In genomic region chr4:69327606-69328005, GRCm38 (mm10) we compare ENCODE assay signal across 23 mouse cellular contexts.
DNase-seq lines count a peak whose midpoint lies in the region; ATAC-seq lines count a peak whose summit lies in the region.
"Had no signal": no experiment of that assay in that cellular context is flagged by ENCODE, and none has a peak within 500 bp of the region (broad histone marks: within the 10 kb centered on the region; RNA-seq: fewer than 3 reads in every experiment).

No protein-coding gene starts in this region.

- H3K9me3 ChIP-seq in embryonic facial prominence, embryonic 14.5 days (ENCODE audit: control insufficient read depth, low read length) = no peaks in the 10 kb centered on the region
- H3K9me3 ChIP-seq: forebrain, embryonic 10.5 days; heart, embryonic 13.5 days; midbrain, embryonic 10.5 days; stomach, embryonic 15.5 days had no signal

- WGBS in embryonic facial prominence, embryonic 14.5 days = 40% methylated on average over 3 of the region's 3 CpGs

- H3K27ac ChIP-seq in embryonic facial prominence, embryonic 14.5 days (replicated peaks; ENCODE audit: low read depth, low read length) = no peak overlapping the region
- H3K27ac ChIP-seq: forebrain, embryonic 10.5 days; heart, adult 2 months; heart, embryonic 13.5 days; midbrain, embryonic 10.5 days; stomach, embryonic 15.5 days had no signal

- no peak overlapping the region for H3K9ac ChIP-seq in embryonic facial prominence, embryonic 14.5 days (ENCODE audit: low read depth, low read length)
- H3K9ac ChIP-seq: heart, embryonic 13.5 days; stomach, embryonic 15.5 days had no signal

- peak; percentile 2 for DNase-seq in embryo, embryonic 11 days
- DNase-seq in embryo, embryonic 9.5 days (ENCODE audit: extremely low spot score) = no peak
- DNase-seq in kidney, postnatal 14 days = peak; percentile 13
- DNase-seq in kidney, adult 11 months = no peak
- peak; percentile 2 for DNase-seq in embryonic facial prominence, embryonic 14.5 days (ENCODE audit: low spot score)
- DNase-seq in lung, postnatal 36 days = peak; percentile 16
- DNase-seq in layer of hippocampus, adult 11-12 months (ENCODE audit: low spot score) = no peak
- DNase-seq: adrenal gland, postnatal 10 days; cerebellum, adult 2 months; cerebellum, postnatal 25 days; gastrocnemius, postnatal 14 days; heart, adult 2 months; heart, postnatal 14 days; kidney, adult 18-20 months; left cerebral cortex, postnatal 4 days; right cerebral cortex, adult 18-20 months; right cerebral cortex, postnatal 4 days; thymus, postnatal 25 days had no signal

- no peaks in the 10 kb centered on the region for H3K27me3 ChIP-seq in embryonic facial prominence, embryonic 14.5 days (replicated peaks; ENCODE audit: control insufficient read depth, insufficient read depth, low read length)
- H3K27me3 ChIP-seq: heart, embryonic 13.5 days; stomach, embryonic 15.5 days had no signal

- H3K36me3 ChIP-seq in embryonic facial prominence, embryonic 14.5 days (ENCODE audit: control insufficient read depth, insufficient read depth, low read length) = no peaks in the 10 kb centered on the region
- H3K36me3 ChIP-seq: forebrain, embryonic 10.5 days; heart, embryonic 13.5 days; midbrain, embryonic 10.5 days; stomach, embryonic 15.5 days had no signal

- no peak for ATAC-seq in embryonic facial prominence, embryonic 14.5 days (ENCODE audit: low read depth)
- ATAC-seq: midbrain, embryonic 16.5 days had no signal

- no peak overlapping the region for H3K4me2 ChIP-seq in embryonic facial prominence, embryonic 14.5 days (ENCODE audit: low read depth, low read length)
- H3K4me2 ChIP-seq: heart, embryonic 13.5 days; stomach, embryonic 15.5 days had no signal

- H3K4me1 ChIP-seq in embryonic facial prominence, embryonic 14.5 days (ENCODE audit: control insufficient read depth, insufficient read depth, low read length) = no peaks in the 10 kb centered on the region
- H3K4me1 ChIP-seq: heart, embryonic 13.5 days; midbrain, embryonic 10.5 days; stomach, embryonic 15.5 days had no signal

- H3K4me3 ChIP-seq in embryonic facial prominence, embryonic 14.5 days (ENCODE audit: low read depth, low read length) = no peak overlapping the region
- H3K4me3 ChIP-seq: forebrain, embryonic 10.5 days; heart, adult 2 months; heart, embryonic 13.5 days; midbrain, embryonic 10.5 days; stomach, embryonic 15.5 days had no signal

Comparison
In these comparisons a context has a peak if more than half of its experiments do, and no peak if none do; other contexts are left out.
1. DNase-seq: peak in embryo, embryonic 11 days (single experiment), kidney, postnatal 14 days (single experiment), embryonic facial prominence, embryonic 14.5 days (single experiment) and lung, postnatal 36 days (single experiment); none in embryo, embryonic 9.5 days (single experiment), kidney, adult 11 months (single experiment) and layer of hippocampus, adult 11-12 months (single experiment).